In the genomic region with DNA sequence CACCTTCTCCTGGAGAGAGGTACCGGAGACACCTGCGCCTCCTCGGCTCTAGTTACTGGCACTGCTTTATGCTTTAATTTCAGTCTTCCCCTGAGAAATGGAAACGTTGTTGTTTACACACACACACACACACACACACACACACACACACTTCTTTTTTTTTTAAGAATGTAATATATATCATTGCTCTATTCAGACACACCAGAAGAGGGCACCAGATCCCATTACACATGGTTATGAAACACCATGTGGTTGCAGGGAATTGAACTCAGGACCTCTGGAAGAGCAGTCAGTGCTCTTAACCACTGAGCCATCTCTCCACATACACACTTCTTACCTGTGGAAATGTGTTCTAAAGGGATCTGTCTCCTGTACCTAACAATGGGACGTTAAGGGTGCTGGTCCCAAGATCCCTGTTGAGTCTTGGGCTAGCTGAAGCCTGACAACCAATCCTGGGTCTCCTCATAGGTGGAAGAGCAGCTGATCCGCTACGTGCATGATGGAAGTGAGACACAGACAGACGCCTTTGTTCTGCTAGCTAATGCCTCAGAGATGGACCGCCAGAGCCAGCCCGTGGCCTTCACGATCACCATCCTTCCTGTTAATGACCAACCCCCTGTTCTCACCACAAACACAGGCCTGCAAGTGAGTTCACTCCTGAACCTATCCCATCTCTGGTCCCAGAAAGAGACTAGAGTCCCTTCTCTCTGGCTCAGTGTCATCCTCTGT, we compare ENCODE assay signal across 10 mouse cellular contexts. TPM values are rescaled to one million over a fixed set of nuclear protein-coding genes. Genes with fewer than 3 reads are reported as not detected.
DNase-seq lines count a peak whose midpoint lies in the region; ATAC-seq and TF ChIP-seq lines count a peak whose summit lies in the region.
"Had no signal": no experiment of that assay in that cellular context is flagged by ENCODE, and none has a peak within 500 bp of the region (broad histone marks: within the 10 kb centered on the region; RNA-seq: fewer than 3 reads in every experiment).

No protein-coding gene starts in this region.

- no peak for TF ChIP-seq POLR2A in ES-Bruce4 (IDR thresholded peaks at IDR 0.05; ENCODE audit: insufficient read depth, low read length)

- no peak for ATAC-seq in heart, embryonic 13.5 days (ENCODE audit: extremely low read depth, insufficient number of reproducible peaks, low FRiP score, low TSS enrichment)
- no peak for ATAC-seq in lung, embryonic 14.5 days (ENCODE audit: insufficient read depth)

- no peak overlapping the region for H3K4me2 ChIP-seq in heart, embryonic 13.5 days
- peak overlapping the region; percentile 51; the same call in 1 of the 2 replicates for H3K4me2 ChIP-seq in lung, embryonic 14.5 days
- H3K4me2 ChIP-seq: limb, embryonic 15.5 days had no signal

- no peak overlapping the region for H3K4me3 ChIP-seq in heart, embryonic 13.5 days
- H3K4me3 ChIP-seq in heart, embryonic 10.5 days = no peak overlapping the region
- H3K4me3 ChIP-seq in lung, embryonic 14.5 days (ENCODE audit: low read depth, low read length) = no peak overlapping the region
- H3K4me3 ChIP-seq in ES-Bruce4 (ENCODE audit: low read depth, low read length) = peak overlapping the region; percentile 43
- H3K4me3 ChIP-seq: embryonic facial prominence, embryonic 15.5 days; lung, embryonic 15.5 days had no signal

- 0 out of 2 replicates have a peak overlapping the region, but pooled peaks have one; percentile 12 for H3K27ac ChIP-seq in heart, embryonic 13.5 days (replicated peaks)
- no peak overlapping the region for H3K27ac ChIP-seq in heart, embryonic 10.5 days
- no peak overlapping the region for H3K27ac ChIP-seq in lung, embryonic 14.5 days (ENCODE audit: low read depth)
- H3K27ac ChIP-seq in ES-Bruce4 (ENCODE audit: insufficient read depth, low read length) = no peak overlapping the region
- H3K27ac ChIP-seq: lung, embryonic 15.5 days had no signal

- H3K36me3 ChIP-seq in heart, embryonic 13.5 days = peaks cover 81% of the 10 kb centered on the region
- H3K36me3 ChIP-seq in heart, embryonic 10.5 days = peaks cover 70% of the 10 kb centered on the region
- H3K36me3 ChIP-seq in lung, embryonic 14.5 days (ENCODE audit: insufficient read depth) = peaks cover 29% of the 10 kb centered on the region; the same call in 1 of the 2 replicates
- H3K36me3 ChIP-seq in ES-Bruce4 (ENCODE audit: control insufficient read depth, insufficient read depth, low read length, poor library complexity, severe bottlenecking) = no peaks in the 10 kb centered on the region

- TF ChIP-seq CTCF in lung, embryonic 14.5 days (IDR thresholded peaks at IDR 0.05; ENCODE audit: low read depth) = no peak
- no peak for TF ChIP-seq CTCF in ES-Bruce4 (IDR thresholded peaks at IDR 0.05; ENCODE audit: low read depth, low read length)

- no peak for DNase-seq in heart, embryonic 10.5 days (ENCODE audit: low spot score)
- no peak for DNase-seq in lung, embryonic 14.5 days
- DNase-seq in lung, postnatal 25 days (ENCODE audit: low spot score) = no peak
- DNase-seq in induced T-regulatory cell, adult 2 months (ENCODE audit: low read depth) = peak; percentile 6
- no peak for DNase-seq in adrenal gland, adult (ENCODE audit: inconsistent age in 2 of 2, low spot score in 1 of 2)

- peaks cover 34% of the 10 kb centered on the region for H3K4me1 ChIP-seq in heart, embryonic 13.5 days
- H3K4me1 ChIP-seq in heart, embryonic 10.5 days = peaks cover 43% of the 10 kb centered on the region
- H3K4me1 ChIP-seq in lung, embryonic 14.5 days (ENCODE audit: insufficient read depth) = no peaks in the 10 kb centered on the region; the same call in 1 of the 2 replicates
- H3K4me1 ChIP-seq in ES-Bruce4 (ENCODE audit: control insufficient read depth, insufficient read depth, low read length) = no peaks in the 10 kb centered on the region

- H3K9me3 ChIP-seq in heart, embryonic 13.5 days = no peaks in the 10 kb centered on the region
- H3K9me3 ChIP-seq in heart, embryonic 10.5 days = no peaks in the 10 kb centered on the region
- no peaks in the 10 kb centered on the region for H3K9me3 ChIP-seq in lung, embryonic 14.5 days (ENCODE audit: low read depth, low read length)
- H3K9me3 ChIP-seq in ES-Bruce4 (replicated peaks; ENCODE audit: control insufficient read depth, insufficient read depth, low read length, poor library complexity, severe bottlenecking) = no peaks in the 10 kb centered on the region
- H3K9me3 ChIP-seq: embryonic facial prominence, embryonic 15.5 days; limb, embryonic 15.5 days; lung, embryonic 15.5 days had no signal

- no peak for TF ChIP-seq EP300 in ES-Bruce4 (IDR thresholded peaks at IDR 0.05; ENCODE audit: insufficient read depth, low read depth, low read length)

- WGBS in heart, embryonic 13.5 days = 60% methylated on average over 11 of the region's 11 CpGs
- WGBS in heart, embryonic 10.5 days = 72% methylated on average over 11 of the region's 11 CpGs
- 65% methylated on average over 11 of the region's 11 CpGs for WGBS in lung, embryonic 14.5 days

- H3K27me3 ChIP-seq in heart, embryonic 13.5 days (replicated peaks) = peaks cover 10% of the 10 kb centered on the region
- peaks cover 32% of the 10 kb centered on the region for H3K27me3 ChIP-seq in heart, embryonic 10.5 days (ENCODE audit: insufficient read depth, poor library complexity, severe bottlenecking)
- no peaks in the 10 kb centered on the region for H3K27me3 ChIP-seq in lung, embryonic 14.5 days (ENCODE audit: insufficient read depth, low read length)
- H3K27me3 ChIP-seq in ES-Bruce4 (ENCODE audit: control insufficient read depth, insufficient read depth, low read length, poor library complexity, severe bottlenecking) = no peaks in the 10 kb centered on the region
- H3K27me3 ChIP-seq: embryonic facial prominence, embryonic 15.5 days; limb, embryonic 15.5 days; lung, embryonic 15.5 days had no signal

- no peak overlapping the region for H3K9ac ChIP-seq in heart, embryonic 13.5 days
- no peak overlapping the region for H3K9ac ChIP-seq in lung, embryonic 14.5 days
- peak overlapping the region; percentile 50 for H3K9ac ChIP-seq in ES-Bruce4 (ENCODE audit: low read depth, poor library complexity, severe bottlenecking)
- H3K9ac ChIP-seq: embryonic facial prominence, embryonic 15.5 days; limb, embryonic 15.5 days had no signal

RNA-seq across cellular contexts. Expression of gene Cspg4, which starts 25.9 kb away (rescaled TPM):
- 24.2 and 26.2 TPM in 2 replicates for polyA plus RNA-seq in heart, embryonic 13.5 days (2015; fragmentation: Nextera tagmentation; extraction: Ambion mirVana)
- polyA plus RNA-seq in heart, embryonic 10.5 days (2016; fragmentation: Nextera tagmentation; extraction: Ambion mirVana) = 22.5 and 39.4 TPM in 2 replicates
- polyA plus RNA-seq in lung, embryonic 14.5 days (2014; fragmentation: Nextera tagmentation; extraction: Ambion mirVana) = 12.3 and 13.9 TPM in 2 replicates
- polyA plus RNA-seq in ES-Bruce4 (2011; ENCODE audit: insufficient read depth, insufficient read length, low read depth, missing spikeins) = 0.48 and 0.53 TPM in 2 replicates

RNA-seq across cellular contexts. Expression of gene Odf3l1, which starts 26.2 kb away (rescaled TPM):
- 0.49 and 0.73 TPM in 2 replicates for polyA plus RNA-seq in heart, embryonic 13.5 days (2015; fragmentation: Nextera tagmentation; extraction: Ambion mirVana)
- polyA plus RNA-seq in heart, embryonic 10.5 days (2016; fragmentation: Nextera tagmentation; extraction: Ambion mirVana) = 0.64 and 1.4 TPM in 2 replicates
- polyA plus RNA-seq in lung, embryonic 14.5 days (2014; fragmentation: Nextera tagmentation; extraction: Ambion mirVana) = 0.23 and 1.1 TPM in 2 replicates
- not detected in 2 replicates for polyA plus RNA-seq in ES-Bruce4 (2011; ENCODE audit: insufficient read depth, insufficient read length, low read depth, missing spikeins)

RNA-seq across cellular contexts. Expression of gene Snx33, which starts 37.5 kb away (rescaled TPM):
- 6.6 TPM in 2 replicates for polyA plus RNA-seq in heart, embryonic 13.5 days (2015; fragmentation: Nextera tagmentation; extraction: Ambion mirVana)
- polyA plus RNA-seq in heart, embryonic 10.5 days (2016; fragmentation: Nextera tagmentation; extraction: Ambion mirVana) = 8.0 and 8.1 TPM in 2 replicates
- 7.8 and 9.5 TPM in 2 replicates for polyA plus RNA-seq in lung, embryonic 14.5 days (2014; fragmentation: Nextera tagmentation; extraction: Ambion mirVana)
- 4.2 and 4.5 TPM in 2 replicates for polyA plus RNA-seq in ES-Bruce4 (2011; ENCODE audit: insufficient read depth, insufficient read length, low read depth, missing spikeins)

RNA-seq across cellular contexts. Expression of gene Imp3, which starts 46.6 kb away (rescaled TPM):
- polyA plus RNA-seq in heart, embryonic 13.5 days (2015; fragmentation: Nextera tagmentation; extraction: Ambion mirVana) = 61.8 and 63.2 TPM in 2 replicates
- 54.8 and 65.1 TPM in 2 replicates for polyA plus RNA-seq in heart, embryonic 10.5 days (2016; fragmentation: Nextera tagmentation; extraction: Ambion mirVana)
- 69.6 and 75.1 TPM in 2 replicates for polyA plus RNA-seq in lung, embryonic 14.5 days (2014; fragmentation: Nextera tagmentation; extraction: Ambion mirVana)
- 89.9 and 101 TPM in 2 replicates for polyA plus RNA-seq in ES-Bruce4 (2011; ENCODE audit: insufficient read depth, insufficient read length, low read depth, missing spikeins)

RNA-seq across cellular contexts. Expression of gene Snupn, which starts 60.0 kb away (rescaled TPM):
- polyA plus RNA-seq in heart, embryonic 13.5 days (2015; fragmentation: Nextera tagmentation; extraction: Ambion mirVana) = 17.4 and 17.8 TPM in 2 replicates
- 24.4 and 27.4 TPM in 2 replicates for polyA plus RNA-seq in heart, embryonic 10.5 days (2016; fragmentation: Nextera tagmentation; extraction: Ambion mirVana)
- polyA plus RNA-seq in lung, embryonic 14.5 days (2014; fragmentation: Nextera tagmentation; extraction: Ambion mirVana) = 23.2 and 24.2 TPM in 2 replicates
- 18.1 and 18.5 TPM in 2 replicates for polyA plus RNA-seq in ES-Bruce4 (2011; ENCODE audit: insufficient read depth, insufficient read length, low read depth, missing spikeins)
